Mouse (Mus musculus) kidney, postnatal 25 days (tissue): ENCODE measurements around the gene Il15ra.

Experiments
- DNase-seq, 2 experiments: peaks; one replicate each; pipeline ENCODE4 v3.0.0; 2021; ENCODE audit warnings: mixed read lengths in 2 of 2

Gene Il15ra

DNA sequence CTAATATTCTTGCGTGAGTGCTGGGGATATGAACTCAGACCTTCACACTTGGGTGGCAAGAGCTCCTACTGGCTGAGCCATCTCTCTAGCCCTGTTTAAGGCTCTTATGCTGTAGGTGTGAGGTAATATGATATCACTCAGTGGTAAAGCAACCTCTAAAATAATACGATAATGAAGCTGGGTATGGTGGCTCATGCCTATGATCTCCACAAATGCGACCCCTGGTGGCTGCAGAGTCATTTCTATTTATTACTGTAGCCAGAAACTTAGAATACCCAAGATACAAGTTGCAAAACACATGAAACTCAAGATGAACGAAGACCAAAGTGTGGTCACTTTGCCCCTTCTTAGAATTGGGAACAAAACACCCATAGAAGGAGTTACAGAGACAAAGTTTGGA, 5.0 kb downstream of the Il15ra start:
- peak; percentile 47 to 78 for DNase-seq

DNA sequence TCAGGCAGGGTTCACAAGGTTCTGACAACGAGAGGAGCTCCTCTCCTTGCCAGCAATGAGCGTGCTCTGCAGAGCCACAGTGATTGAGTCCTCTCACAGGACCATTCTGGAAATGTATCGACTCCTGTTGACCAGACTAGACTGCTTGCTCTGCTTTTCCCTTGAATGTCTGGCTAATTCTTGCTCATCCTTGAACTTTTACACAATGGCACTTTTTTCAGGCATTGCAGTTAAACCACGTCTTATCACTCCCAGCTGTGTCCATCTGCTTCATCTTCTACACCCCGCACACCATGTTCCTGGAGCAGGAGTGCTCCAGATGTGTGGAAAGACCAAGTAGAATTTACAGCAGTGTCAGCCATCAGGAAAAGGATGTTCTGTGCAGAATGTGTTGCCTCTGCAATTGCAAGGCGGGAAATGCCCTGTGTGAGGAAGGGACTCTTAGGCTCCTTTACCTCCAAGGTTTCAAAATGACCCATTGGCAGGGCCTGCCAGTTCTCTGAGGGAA, 7.4 kb downstream of the Il15ra start:
- DNase-seq: no peak

DNA sequence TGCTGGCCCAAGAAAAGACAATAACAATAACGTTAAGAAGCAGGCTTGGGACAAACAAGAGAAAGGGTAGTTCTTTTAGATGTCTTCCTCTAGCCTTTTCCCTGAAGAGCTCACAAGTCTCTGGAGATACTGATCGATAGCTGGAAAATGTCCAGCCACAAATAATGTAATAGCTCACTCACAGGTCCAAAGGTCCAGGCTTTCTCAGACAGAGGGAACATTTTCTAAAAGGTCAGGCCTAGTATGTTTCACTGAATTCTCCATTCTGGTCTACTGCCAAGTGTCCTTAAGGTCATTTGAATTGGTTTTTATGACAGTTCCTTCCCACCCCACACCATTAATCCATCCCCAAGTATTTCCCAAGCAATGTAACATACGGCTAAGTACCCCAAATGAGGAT, 7.9 kb downstream of the Il15ra start:
- DNase-seq: no peak

DNA sequence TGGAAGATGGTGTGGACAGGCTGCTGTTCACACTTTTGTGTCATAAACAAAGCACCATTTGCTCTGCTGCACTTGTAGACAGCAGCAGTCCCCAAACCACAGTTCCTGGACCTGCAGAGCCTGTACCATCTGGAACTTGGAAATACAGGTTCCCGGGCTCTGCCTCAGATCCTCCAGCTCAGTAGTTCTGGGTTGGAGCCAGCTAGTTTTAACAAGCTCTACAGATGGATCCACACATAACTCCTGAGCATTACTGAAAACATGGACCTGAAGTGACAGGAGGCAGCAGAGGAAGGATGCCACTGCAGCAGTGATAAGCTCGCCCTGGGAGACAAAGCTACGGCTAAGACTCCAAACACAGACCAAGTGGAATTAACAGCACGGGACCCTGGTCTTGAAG, 9.4 kb downstream of the Il15ra start:
- no peak for DNase-seq

DNA sequence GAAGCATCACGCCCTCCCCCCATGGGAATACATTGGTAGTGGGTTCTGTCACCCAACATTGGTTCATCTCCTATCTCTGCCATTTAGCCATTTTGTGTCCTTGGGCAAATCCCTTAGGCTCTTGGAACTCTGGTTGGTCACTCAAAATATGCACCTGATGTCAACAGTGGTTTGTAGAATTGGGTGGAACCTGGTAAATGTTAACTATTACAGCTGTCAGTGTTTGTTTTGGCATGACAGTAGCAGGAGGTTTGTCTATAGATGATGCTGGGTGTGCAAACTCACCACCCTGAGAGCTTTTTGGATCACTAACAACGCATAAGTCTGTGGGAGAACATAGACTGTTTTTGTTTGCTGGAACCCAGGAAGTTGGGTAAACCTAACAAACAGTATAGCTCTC, 13.5 kb downstream of the Il15ra start:
- DNase-seq: no peak

DNA sequence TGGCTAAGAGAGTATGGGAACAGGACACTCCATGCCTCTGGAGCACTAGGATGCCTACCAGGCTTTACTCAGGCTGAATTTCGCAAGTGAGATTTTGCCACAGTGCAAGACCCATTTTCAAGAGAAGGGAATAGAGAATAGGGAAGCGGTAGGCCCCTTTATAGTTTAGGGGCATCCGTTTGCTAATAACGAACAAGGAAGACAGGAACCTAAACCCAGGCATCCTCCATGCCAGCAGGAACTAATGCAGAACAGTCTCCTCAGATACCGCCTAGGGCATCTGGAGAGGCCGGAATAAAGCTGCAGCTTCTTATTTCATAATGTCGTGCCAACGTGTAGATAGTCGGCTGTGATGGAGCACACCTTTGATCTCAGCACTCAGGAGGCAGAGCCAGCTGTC, 17.5 kb downstream of the Il15ra start:
- no peak for DNase-seq

DNA sequence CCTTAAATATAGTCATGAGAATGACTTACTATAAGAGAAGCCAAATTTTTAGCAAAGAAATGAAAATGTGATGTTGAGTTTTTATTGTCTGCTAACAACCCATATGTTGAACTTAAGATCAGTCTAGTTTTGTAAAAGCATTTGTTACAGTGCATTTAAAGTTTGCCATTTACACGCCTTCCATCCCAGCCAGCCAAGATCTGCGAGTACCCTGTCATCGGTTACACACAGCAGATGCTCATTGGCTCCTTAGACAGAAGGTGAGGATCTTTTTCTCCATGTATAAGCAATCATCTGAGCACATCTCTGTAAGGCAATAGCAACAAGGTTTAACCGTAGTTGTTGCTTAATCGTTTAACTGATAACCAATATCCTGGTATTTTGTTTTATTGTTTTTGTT, 22.5 kb downstream of the Il15ra start:
- DNase-seq: no peak

DNA sequence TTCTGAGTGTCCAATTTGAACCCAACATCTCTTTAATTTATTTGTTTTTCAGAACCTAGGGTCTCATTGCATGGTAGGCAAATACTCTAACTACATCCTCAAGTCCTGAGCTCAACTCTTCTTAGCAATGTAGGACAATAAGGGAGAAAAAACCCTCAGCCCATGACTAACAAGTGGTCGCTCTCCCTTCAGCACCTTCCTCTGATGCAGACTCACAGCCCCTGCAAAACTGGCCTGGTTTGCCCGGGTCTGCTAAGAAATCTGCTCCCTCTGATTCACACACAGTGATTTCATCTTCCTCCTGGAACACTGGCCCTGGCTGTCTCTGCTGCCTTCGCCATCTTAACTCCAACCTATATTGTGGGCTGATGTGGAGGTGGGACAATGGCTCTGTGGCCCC, 24.0 kb downstream of the Il15ra start:
- no peak for DNase-seq

DNA sequence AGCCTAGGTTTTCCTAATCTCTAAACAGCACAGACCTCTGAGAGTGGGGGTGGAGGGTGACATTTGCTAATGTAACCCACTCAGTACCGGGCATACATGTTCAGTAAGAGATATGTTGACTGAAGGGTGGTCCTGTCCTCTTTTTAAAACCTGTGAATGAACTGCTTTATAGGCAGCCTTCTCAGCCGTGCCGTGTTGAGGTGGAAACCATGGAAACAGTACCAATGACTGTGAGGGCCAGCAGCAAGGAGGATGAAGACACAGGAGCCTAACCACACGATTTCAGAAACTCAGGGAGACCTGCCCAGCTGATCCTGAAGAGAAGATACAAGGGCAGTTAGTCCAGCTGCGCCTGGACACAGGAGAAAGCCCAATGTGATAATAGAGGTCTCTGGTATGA, 27.9 kb downstream of the Il15ra start:
- no peak for DNase-seq

DNA sequence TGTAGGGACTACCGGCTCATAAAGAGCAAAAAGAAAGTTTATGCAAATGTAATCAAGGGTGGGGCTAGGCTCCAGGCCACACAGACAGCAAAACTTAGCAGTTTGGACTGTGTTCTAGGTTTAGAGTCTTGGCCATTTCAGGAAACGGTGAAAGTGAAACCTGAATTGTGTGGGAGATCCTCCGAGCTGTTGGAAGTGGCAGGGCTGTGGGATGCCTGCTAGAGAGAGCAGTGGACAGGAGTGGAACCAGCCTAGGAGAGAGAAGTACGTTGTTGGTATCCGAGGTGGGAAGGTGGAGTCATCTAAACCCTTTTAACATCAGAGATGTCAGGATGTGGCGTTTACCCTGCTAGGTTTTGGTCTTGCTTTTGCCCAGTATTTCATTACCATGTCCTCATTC, 30.8 kb downstream of the Il15ra start:
- DNase-seq: no peak

DNA sequence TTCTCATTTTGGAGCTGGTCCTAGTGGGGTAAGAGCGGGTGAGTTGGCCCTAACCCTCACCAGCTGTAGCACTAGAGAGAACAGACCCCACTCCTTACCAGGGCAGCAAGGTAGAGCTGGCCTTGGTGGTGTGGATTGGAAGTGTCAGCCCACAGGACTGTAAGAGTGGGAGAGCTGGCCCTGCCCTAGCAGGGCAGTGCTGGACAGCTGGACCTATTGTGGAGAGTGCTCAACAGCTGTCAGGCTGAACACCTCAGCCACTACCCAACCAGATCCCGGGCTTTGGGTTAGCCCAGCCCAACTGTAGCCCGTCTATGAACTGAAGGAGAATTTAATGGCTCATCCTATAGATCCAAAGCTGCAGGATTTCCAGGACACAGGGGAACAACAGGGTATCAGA, 33.7 kb downstream of the Il15ra start:
- no peak for DNase-seq

DNA sequence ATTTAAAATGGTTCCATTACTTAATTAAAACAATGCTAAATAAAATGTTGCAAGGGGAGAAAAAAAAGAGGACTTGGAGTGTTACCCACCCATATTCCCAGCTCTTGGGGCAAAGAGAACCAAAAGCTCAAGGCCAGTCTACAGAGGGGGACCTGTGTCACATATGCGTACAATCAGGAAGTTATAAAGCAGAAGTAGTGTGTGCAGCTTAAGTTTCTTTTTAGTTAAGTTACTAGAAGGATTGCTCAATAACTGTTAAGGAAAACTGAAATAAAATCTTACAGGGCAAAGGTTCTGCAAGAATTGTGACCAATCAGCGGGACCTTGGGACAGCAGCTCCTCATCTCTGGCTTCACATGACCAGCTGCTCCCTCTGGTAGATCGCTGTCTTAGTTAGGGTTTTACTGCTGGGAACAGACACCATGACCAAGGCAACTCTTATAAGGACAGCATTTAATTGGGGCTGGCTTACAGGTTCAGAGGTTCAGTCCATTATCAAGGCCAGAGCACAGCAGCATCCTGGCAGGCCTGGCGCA, 34.5 kb downstream of the Il15ra start:
- no peak for DNase-seq

DNA sequence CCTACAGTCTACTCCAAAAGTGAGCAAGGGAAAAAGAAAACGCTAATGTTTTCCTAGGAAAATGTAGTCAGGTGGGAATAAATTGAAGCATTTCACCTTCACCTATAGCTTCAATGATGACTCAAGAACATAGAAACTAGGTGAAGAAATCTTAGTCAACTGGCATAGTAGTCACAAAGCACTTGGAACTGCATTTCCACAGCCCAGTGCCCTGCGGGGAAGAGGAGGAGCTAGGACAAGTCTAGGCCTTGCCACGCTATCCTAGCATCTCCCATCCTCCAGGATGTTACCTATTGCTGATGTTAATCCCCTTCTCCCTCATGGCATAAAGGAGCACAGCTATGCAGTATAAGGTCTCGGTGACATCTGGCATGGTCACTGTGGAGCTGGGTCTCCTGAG, 57.5 kb downstream of the Il15ra start:
- no peak for DNase-seq

DNA sequence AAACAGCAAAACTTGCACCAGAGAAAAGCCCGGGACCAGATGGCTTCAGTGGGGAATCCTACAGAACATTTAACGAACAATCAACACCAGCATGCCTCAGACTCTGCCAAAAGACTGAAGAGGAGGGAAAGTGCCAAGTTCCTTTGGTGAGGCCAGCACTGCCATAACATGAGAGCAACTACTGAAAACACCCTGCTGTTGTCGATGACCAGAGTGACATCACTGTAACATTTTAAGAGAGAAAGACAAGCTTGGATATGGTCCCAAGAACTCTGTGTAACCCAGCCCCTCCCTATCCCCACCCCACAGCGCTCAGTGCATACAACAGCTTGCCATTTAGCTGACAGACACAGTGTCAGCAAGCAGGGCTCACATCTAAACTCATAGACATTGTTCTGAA, 60.6 kb downstream of the Il15ra start:
- no peak for DNase-seq

DNA sequence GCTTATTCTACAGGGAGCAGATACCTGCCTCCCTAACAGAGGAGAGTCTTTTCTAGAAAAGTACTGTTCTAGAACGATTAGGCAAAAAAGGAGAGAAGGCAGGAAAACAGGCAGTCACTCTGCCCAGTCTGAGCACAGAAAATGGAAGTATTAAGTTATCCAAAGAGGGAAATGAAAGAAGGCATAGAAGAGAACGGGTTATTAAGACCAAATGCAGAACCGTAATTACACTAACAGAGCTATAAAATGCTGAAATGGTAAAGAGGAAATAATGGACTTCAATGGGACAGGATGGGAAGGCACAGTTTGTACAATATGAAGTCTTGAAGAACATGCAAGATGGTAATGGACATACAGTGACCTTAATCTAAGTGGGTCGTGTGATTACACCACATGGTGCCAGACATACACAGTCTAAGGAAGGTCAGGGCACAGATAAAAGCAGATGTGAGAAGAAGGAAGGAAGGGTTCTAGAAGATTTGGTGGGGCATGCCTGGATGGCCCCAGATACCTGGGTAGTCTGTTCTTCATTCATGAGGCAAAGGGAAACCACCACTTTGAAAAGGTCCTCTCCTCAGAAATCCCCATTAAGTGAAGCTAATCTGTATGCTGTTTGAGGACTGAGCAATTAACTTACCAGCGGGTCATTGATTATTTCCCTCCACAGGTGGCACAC, 61.5 kb downstream of the Il15ra start:
- no peak for DNase-seq

DNA sequence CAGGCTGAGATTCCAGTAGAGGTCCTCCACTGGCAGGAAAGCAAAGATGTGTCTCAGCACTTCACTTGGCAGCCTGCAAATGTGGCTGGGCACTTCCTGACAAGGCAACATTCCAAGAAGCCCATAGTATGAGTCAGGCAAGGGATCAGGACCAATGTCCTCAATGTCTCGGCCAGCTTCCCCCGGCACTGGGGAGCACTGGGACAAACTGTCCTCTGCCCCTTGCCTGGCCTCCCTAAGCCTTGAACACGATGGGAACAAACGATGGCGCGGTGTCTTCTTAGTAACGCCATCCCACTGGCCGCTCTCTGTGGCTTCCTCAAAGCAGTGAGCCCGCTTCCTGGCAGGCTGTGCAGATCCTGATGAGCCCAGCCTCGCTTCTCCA, 62.1 kb downstream of the Il15ra start:
- DNase-seq: no peak

DNA sequence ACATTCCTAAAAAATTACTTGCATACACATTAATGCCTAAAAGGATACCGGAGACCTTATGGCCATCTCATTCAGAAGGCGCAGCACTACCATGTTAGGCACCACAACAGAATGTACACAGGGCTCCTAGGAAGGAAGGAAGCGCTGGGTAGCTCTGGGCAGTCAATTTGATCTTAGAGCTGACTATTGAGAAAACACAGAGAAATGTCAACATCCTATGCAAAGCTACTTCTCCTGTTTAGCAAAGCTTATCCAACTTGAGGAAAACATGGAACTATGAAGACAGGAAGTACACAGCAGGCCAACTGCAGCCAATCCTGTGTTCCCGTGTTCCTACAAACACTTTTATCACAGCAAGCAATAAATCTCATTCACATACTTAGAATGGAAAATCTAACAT, 66.6 kb downstream of the Il15ra start:
- DNase-seq: no peak

DNA sequence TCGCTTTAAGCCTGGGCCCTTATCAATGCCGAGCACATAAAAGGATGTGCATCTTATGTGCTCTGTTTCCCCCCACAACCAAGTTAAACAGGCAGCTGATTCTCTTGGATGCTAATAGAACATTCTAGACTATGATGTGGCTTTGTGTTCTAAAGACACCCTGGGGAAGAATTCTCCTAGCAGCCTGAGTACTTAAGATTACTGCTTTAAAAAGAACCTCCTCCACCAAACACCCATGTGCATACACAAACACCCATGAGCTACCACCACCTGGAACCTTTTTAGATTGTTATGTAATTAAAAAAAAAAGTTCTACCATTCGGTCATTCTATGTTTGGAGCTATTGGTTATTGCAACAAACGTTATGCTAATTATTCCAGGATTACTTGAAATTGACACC, 67.3 kb downstream of the Il15ra start:
- DNase-seq: no peak

DNA sequence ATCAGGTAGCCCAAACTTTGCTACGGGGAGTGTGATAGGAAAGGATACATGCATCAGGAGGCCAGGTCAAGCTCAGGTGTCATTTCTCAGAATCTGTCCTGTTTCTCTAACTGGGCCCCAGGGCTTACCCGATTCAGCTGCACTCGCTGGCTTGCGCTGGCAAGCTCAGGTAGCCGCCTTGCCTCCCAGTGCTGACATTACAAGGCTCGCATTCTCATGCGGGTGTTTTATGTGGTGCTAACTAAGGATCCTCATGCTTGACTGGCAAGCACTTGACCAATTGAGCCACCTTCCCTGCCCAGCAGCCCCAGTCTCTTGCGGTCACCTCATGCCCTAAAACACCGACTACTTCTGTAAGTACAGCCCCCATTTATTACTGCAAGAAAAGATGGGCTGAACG, 69.3 kb downstream of the Il15ra start:
- peak; percentile 11 to 54 for DNase-seq

DNA sequence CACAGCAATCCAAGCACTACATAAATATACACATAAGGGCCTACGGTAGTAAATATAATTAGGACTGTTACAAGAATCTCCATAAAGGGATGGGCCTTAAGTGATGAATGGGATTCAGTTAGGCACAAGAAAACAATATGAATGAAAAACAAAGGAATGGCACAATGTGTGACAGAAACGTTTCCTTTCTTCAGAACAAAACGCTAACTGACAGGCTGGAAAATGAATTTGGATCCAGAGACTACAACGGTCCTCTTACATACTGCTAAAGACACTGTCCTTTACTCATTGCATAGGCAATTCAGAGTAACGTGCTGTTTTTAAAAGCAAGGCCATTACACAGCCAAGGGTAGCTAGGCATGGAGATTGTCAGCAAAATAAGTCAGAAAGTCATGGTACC, 70.0 kb downstream of the Il15ra start:
- no peak for DNase-seq

DNA sequence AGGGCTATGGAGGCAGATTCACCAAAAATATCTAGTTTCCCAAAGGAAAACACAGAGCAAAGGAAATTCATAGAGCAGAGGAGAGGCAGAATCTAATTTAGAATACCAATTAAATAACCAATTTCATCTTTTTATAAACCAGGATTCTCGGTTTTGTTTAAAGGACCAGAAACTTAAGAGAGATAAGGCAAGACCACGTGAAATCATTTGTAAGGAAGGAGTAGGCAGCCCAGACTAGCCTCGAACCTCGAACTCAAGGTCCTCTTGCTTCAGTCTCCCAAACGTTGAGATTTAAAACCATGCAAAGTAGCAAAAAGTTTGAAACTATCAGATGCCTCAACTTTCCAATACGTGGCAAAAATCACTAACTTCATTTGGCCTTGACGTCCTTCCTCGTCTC, 71.3 kb downstream of the Il15ra start:
- DNase-seq: no peak

DNA sequence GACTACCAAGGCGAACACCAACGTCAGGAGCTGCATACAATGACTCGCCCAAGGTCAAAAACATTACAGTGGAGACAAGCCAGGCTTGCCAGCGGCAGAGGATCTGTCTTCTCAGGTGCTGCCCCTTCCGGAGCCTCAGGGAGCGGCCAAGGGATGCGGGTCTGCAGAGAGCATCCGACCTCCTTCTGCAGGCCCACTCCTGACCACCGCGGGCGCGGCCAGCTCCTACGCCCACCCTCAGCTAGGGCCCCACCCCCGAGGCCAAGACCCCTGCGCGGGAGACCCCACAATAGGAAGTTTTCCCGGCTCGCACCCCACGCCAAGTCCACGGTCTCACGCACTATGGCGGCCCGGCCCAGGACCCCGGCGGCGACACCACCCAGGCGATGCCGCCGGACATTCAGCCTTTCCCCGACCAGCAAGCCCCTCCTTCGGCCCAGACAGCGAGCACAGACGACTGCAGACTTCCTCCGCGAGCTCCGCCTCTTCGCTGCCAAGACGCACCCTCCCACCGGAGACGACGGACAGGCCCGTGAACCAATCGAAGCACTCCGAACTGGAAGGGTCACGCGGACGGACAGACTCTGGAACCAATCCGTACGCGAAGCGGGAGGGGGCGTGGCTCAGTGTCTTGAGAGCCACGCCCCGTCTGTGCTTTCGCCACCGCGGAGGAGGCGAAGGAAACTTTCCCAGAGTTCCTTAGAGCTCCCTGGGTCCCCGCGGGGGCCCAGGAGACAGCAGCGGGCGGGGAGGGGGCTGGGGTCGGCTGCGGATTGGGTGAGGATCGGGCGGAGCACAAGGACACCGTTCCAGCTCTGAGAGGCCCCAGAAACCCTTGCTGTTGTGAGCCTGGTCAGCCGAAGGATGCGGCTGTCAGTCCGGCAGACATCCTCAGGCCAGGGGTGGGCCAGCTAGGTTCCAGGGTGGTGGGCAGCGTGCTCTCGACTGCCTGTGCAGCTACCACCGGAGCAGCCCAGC, 72.3 kb downstream of the Il15ra start, which contains the start of the genes Fbh1 and Ankrd16:
Fbh1 (minus strand) TSS at position 492 of the 978 bp plus-strand sequence.
Ankrd16 (plus strand) TSS at position 786 of the 978 bp plus-strand sequence.
- DNase-seq: peak; percentile 100

DNA sequence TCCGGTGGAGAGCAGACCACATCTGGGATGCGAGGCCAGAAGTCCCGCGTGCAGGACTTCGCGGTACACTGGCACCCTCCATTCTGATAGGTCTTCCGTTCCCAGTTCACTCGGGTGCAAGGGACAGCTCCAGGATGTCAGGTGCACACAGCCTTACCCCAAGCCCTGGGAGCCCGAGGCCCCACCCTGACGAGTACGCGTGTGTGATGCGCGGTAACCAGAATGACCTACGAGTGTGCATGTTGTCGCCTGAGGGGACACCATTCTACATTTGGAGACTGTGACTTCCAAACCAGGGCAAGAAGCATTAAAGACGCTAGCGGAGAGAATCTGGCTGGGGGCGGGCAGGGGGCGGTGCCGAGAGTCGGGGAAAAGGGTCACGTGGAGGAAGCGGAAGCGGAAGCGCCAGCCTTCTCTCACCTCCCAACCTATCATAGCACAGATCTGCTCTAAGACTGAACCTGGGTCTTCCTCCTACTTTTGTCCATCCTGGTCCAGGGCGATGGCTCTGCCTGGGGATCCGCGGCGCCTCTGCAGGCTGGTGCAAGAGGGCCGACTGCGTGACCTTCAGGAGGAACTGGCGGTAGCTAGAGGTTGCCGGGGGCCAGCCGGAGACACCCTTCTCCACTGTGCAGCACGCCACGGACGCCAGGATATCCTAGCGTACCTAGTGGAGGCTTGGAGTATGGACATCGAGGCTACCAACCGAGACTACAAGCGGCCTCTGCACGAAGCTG, 73.2 kb downstream of the Il15ra start:
- DNase-seq: peak; percentile 92 to 93
